Mouse (Mus musculus) cerebellum, adult (tissue): ENCODE measurements at regions not wholly inside any gene's neighbourhood (a gene's known extent, or its start where the extent isn't known, plus 50 kb on each side); places are given as distances from the start of the nearest gene placed in this dataset.
"Not testable (repeated sequence)": the region's sequence is repeated elsewhere in the genome, so short reads cannot be mapped to it uniquely, and the experiment has no call there.

Experiments
- ATAC-seq: cut with Nextera tagmentation; 2 replicates; pipeline ENCODE4 v1.9.2; 2017; ENCODE audit warnings: mild to moderate bottlenecking, moderate library complexity, mixed read lengths; ENCODE audit not compliant: insufficient number of reproducible peaks, low FRiP score, low TSS enrichment

GRCm38 (mm10) chr7:73238486-73238885 is 136.8 kb upstream of the Rgma start:
- ATAC-seq, result no peak

- no peak for ATAC-seq
Observed at GRCm38 (mm10) chr7:73243591-73244355, 131.5 kb upstream of the Rgma start.

GRCm38 (mm10) chr7:73245431-73245830 is 129.9 kb upstream of the Rgma start:
- no peak for ATAC-seq

- 0 out of 2 replicates have a peak, but pooled peaks have one; percentile 36 for ATAC-seq
Observed at GRCm38 (mm10) chr7:73250593-73250992, 124.7 kb upstream of the Rgma start.

GRCm38 (mm10) chr7:73251187-73251740 is 124.0 kb upstream of the Rgma start:
- no peak for ATAC-seq

GRCm38 (mm10) chr7:73254972-73255371 is 120.3 kb upstream of the Rgma start:
- ATAC-seq, result not testable (repeated sequence)

GRCm38 (mm10) chr7:73260140-73260539 is 115.2 kb upstream of the Rgma start:
- no peak for ATAC-seq

- ATAC-seq, result no peak
Observed at GRCm38 (mm10) chr7:73261750-73262149, 113.6 kb upstream of the Rgma start.

GRCm38 (mm10) chr7:73262526-73262925 is 112.8 kb upstream of the Rgma start:
- no peak for ATAC-seq

- no peak for ATAC-seq
Observed at GRCm38 (mm10) chr7:73269626-73270025, 105.7 kb upstream of the Rgma start.

- no peak for ATAC-seq
Observed at GRCm38 (mm10) chr7:73272787-73273186, 102.5 kb upstream of the Rgma start.

- no peak for ATAC-seq
Observed at GRCm38 (mm10) chr7:73275814-73276271, 99.5 kb upstream of the Rgma start.

GRCm38 (mm10) chr7:73278616-73279015 is 96.7 kb upstream of the Rgma start:
- peak; percentile 82; the same call in 1 of the 2 replicates for ATAC-seq

GRCm38 (mm10) chr7:73279936-73280445 is 95.3 kb upstream of the Rgma start:
- no peak for ATAC-seq

- ATAC-seq, result no peak
Observed at GRCm38 (mm10) chr7:73286244-73286643, 89.1 kb upstream of the Rgma start.

- ATAC-seq, result no peak
Observed at GRCm38 (mm10) chr7:73293337-73293736, 82.0 kb upstream of the Rgma start.

- no peak for ATAC-seq
Observed at GRCm38 (mm10) chr7:73294399-73294798, 80.9 kb upstream of the Rgma start.

GRCm38 (mm10) chr7:73302501-73302900 is 72.8 kb upstream of the Rgma start:
- ATAC-seq, result no peak

- no peak for ATAC-seq
Observed at GRCm38 (mm10) chr7:73303818-73304217, 71.5 kb upstream of the Rgma start.

- ATAC-seq, result no peak
Observed at GRCm38 (mm10) chr7:73304799-73305198, 70.5 kb upstream of the Rgma start.

GRCm38 (mm10) chr7:73305286-73305975 is 69.9 kb upstream of the Rgma start:
- ATAC-seq, result no peak
